Mouse (Mus musculus): ENCODE measurements around the gene Wipi1.

DNA sequence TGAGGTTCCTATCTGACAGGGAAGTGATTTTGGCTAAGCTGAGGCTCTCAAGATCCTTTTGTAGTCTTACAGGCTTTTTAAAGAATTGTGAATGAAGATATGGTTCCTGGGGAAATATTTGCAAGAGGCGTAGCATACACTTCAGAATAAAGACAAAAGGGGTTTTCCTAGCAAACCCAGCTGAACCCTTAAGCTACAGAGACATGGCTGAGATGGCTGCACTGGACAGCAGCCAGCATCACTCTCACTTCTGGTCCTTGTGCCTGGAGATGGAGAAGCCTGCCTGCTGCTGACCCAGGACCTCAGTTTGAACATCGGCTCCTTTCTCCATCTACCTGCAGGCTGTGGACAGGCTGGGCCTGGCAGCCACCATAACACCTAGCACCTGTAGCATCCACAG lies 37.2 kb downstream of the Wipi1 start:
- TF ChIP-seq EP300 (IDR thresholded peaks at IDR 0.05; ENCODE audit: low read depth) (no peak), CTCF (IDR thresholded peaks at IDR 0.05; ENCODE audit: low read depth) (no peak)
